Mouse (Mus musculus) embryonic fibroblast, embryonic 13.5 days (primary cell): Measurements from ENCODE around the gene Lrrc4.

Source experiments
- CTCF ChIP-seq: IDR thresholded peaks from 2 replicates; pipeline ENCODE4 v1.5.1; 2011; ENCODE audit warnings: mild to moderate bottlenecking, control low read depth, low read length, moderate library complexity, borderline replicate concordance; ENCODE audit not compliant: insufficient read depth
- POLR2A ChIP-seq: IDR thresholded peaks from 2 replicates; pipeline ENCODE4 v1.6.1; 2011; ENCODE audit warnings: low read depth, mild to moderate bottlenecking, control low read depth, low read length, moderate library complexity

DNA sequence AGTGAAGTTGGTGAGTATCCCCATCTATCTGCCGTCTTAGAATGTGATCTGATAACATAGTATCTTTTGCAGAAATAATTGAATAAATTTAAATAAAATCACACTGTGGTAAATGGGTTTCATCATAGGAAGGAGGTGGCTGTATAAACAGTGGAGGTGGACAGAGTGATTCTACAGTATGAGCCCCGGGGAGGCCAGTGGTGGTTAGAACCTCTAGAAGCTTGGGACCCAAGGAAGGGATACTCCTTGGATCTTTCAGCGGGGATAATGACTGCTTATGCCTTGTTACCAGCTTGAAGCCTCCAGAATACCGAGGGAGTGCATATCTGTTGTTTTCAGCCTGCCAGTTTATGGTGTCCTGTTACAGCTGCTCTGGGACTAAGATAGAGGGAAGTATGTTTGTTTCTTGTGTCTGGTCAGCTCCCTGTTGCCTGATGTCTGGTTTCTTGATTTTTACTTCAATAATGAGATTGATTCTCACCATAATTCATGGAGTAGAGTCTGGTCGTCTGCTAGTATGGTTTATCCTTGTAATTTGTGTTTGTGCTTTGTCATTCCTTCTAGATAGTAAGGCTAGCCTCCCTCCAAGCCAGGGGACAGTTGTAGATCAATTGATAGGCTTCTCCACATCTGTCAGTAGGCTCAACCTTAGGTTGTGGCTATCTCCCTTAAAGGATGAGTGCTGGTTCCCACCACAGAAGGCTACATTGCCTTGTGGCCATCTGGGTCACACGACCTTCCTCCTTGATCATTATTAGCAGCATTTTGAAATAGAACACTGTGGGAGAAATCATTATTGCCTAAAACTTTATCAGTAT is 195.8 kb downstream of the Lrrc4 start:
- TF ChIP-seq CTCF (no peak), POLR2A (no peak)
